Mouse (Mus musculus) lung, embryonic 15.5 days (tissue): ENCODE measurements around the gene Miga2. TPM values are rescaled to one million over a fixed set of nuclear protein-coding genes. Genes with fewer than 3 reads are reported as not detected.
A peak's percentile ranks its signal among the peaks of the same experiment; 100 is the strongest.
"Not testable (repeated sequence)": the region's sequence is repeated elsewhere in the genome, so short reads cannot be mapped to it uniquely, and the experiment has no call there.

Experiments
- ATAC-seq: fragments of 200-750 bp; cut with Nextera tagmentation; 2 replicates; pipeline ENCODE4 v1.8.0; 2017; ENCODE audit warnings: moderate number of reproducible peaks, borderline replicate concordance; ENCODE audit not compliant: low FRiP score, low TSS enrichment; ENCODE audit errors: extremely low read depth
- H3K27ac ChIP-seq: fragments of 300-500 bp; sonication (generic); 2 replicates; pipeline ENCODE4 v1.5.1; 2015; ENCODE audit warnings: moderate library complexity, mild to moderate bottlenecking, inconsistent platforms
- H3K27me3 ChIP-seq: fragments of 300-500 bp; sonication (generic); 2 replicates; pipeline ENCODE4 v1.6.1; 2015; ENCODE audit warnings: inconsistent platforms
- H3K36me3 ChIP-seq: fragments of 300-500 bp; sonication (generic); 2 replicates; pipeline ENCODE4 v1.6.1; 2015; ENCODE audit warnings: inconsistent platforms
- H3K4me1 ChIP-seq: fragments of 300-500 bp; sonication (generic); 2 replicates; pipeline ENCODE4 v1.6.1; 2015; ENCODE audit warnings: inconsistent platforms
- H3K4me2 ChIP-seq: fragments of 300-500 bp; sonication (generic); 2 replicates; pipeline ENCODE4 v1.6.1; 2015; ENCODE audit warnings: inconsistent platforms, mild to moderate bottlenecking, moderate library complexity
- H3K4me3 ChIP-seq: fragments of 300-500 bp; sonication (generic); 2 replicates; pipeline ENCODE4 v1.5.1; 2015; ENCODE audit warnings: mild to moderate bottlenecking, inconsistent platforms
- H3K9ac ChIP-seq: fragments of 300-500 bp; sonication (generic); 2 replicates; pipeline ENCODE4 v1.6.1; 2015; ENCODE audit warnings: inconsistent platforms
- H3K9me3 ChIP-seq: fragments of 300-500 bp; sonication (generic); 2 replicates; pipeline ENCODE4 v1.6.1; 2016; ENCODE audit warnings: inconsistent platforms
- WGBS: fragments of 180-500 bp; shearing (Covaris S2); methylation state at CpG from one replicate; pipeline ENCODE4 v1.1.7; 2015; 5-methylcytosine and 5-hydroxymethylcytosine counted together
- microRNA-seq: library from miRNA; unstranded; fragments of <30 nt; microRNA quantifications from one replicate; pipeline ENCODE4, GENCODE M21; 2016
- polyA plus RNA-seq: library from polyadenylated mRNA; unstranded; fragments of >200 nt; fragmentation: Nextera tagmentation; extraction: Ambion mirVana; gene quantifications from 2 replicates; pipeline ENCODE4 v1.2.1, GENCODE M21; 2015

Miga2 gene
- polyA plus RNA-seq, 1 experiment from 2014 or later, result 24.2 TPM

GRCm38 (mm10) chr2:30415936-30416648, 52.1 kb downstream of the Miga2 start, which contains the start of gene Ptpa:
Gene Ptpa, plus strand, starts transcription at chr2:30416039.
- Histone ChIP-seq H3K27me3 (no peaks in the 10 kb centered on the region), H3K4me1 (peaks cover 40% of the 10 kb centered on the region), H3K27ac (peak within 1 kb of the TSS; percentile 98), H3K36me3 (peaks cover 4% of the 10 kb centered on the region; the same call in 1 of the 2 replicates), H3K4me3 (peak within 1 kb of the TSS; percentile 87), H3K4me2 (peak within 1 kb of the TSS; percentile 82), H3K9me3 (no peaks in the 10 kb centered on the region), H3K9ac (peak within 1 kb of the TSS; percentile 95)
- under 1% methylated on average over 66 of the region's 67 CpGs for WGBS
- peak; percentile 88 for ATAC-seq

- WGBS, result 0% methylated on average over 7 of the region's 7 CpGs
Observed at GRCm38 (mm10) chr2:30416649-30416965, 52.6 kb downstream of the Miga2 start.

DNA sequence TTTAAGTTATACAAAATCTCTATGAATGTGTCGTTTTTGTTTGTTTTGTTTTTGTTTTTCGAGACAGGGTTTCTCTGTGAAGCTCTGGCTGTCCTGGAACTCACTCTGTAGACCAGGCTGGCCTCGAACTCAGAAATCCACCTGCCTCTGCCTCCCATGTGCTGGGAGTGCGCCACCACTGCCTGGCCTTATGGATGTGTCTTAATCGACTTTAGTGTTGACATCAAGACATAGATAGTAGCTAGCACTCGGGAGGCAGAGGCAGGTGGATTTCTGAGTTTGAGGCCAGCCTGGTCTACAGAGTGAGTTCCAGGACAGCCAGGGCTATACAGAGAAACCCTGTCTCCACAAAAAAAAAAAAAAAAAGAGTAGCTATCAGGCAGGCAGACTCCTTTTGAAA, 53.1 kb downstream of the Miga2 start:
- H3K4me2 ChIP-seq, result peak overlapping the region; percentile 82
- H3K27me3 ChIP-seq, H3K36me3 ChIP-seq, H3K9me3 ChIP-seq, ATAC-seq: not testable (repeated sequence)
- H3K27ac ChIP-seq, result peak overlapping the region; percentile 98; the same call in 1 of the 2 replicates
- peaks cover 40% of the 10 kb centered on the region for H3K4me1 ChIP-seq
- H3K4me3 ChIP-seq, result peak overlapping the region; percentile 87
- 71% methylated on average over 6 of the region's 6 CpGs for WGBS
- H3K9ac ChIP-seq, result peak overlapping the region; percentile 95; the same call in 1 of the 2 replicates

More at GRCm38 (mm10) chr2:30416649-30416965, 52.6 kb downstream of the Miga2 start:
- no peak for ATAC-seq
- H3K27me3 ChIP-seq, result no peaks in the 10 kb centered on the region
- H3K36me3 ChIP-seq, result peaks cover 4% of the 10 kb centered on the region; the same call in 1 of the 2 replicates
- no peaks in the 10 kb centered on the region for H3K9me3 ChIP-seq
- peak overlapping the region; percentile 95 for H3K9ac ChIP-seq
- peak overlapping the region; percentile 98 for H3K27ac ChIP-seq
- H3K4me3 ChIP-seq, result peak overlapping the region; percentile 87
- H3K4me2 ChIP-seq, result peak overlapping the region; percentile 82
- peaks cover 40% of the 10 kb centered on the region for H3K4me1 ChIP-seq

DNA sequence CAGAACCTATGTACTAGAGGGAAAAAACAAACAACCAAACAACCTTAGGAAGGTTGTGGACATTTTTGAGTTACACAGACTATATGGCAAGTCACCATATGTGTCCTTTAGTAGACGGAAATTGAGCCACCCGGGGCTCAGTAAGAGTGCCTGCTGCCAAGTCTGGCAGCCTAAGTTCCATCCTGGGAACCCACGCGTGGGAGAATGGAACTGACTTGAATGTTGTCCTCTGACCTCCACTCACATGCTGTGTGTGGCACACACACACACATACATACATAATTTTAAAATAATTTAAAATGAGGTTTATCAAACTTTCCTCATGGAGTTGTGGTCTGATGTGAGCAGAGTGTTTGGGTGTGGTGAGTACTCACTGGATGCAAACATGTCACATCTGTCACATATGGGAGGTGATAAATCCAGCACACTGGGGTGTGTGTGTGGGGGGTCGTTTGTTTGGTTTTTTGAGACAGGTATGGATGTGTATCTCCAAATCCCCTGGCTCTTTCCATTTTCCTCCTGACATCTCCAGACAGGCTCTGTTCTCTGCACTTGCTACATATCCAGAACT, 53.6 kb downstream of the Miga2 start:
- peak overlapping the region; percentile 9; the same call in 1 of the 2 replicates for H3K4me3 ChIP-seq
- H3K9ac ChIP-seq, result no peak overlapping the region
- no peaks in the 10 kb centered on the region for H3K27me3 ChIP-seq
- H3K4me1 ChIP-seq, result peaks cover 40% of the 10 kb centered on the region
- no peaks in the 10 kb centered on the region for H3K9me3 ChIP-seq
- H3K27ac ChIP-seq, result no peak overlapping the region
- H3K4me2 ChIP-seq, result peak overlapping the region; percentile 82
- WGBS, result 60% methylated on average over 5 of the region's 5 CpGs
- no peak for ATAC-seq
- peaks cover 2% of the 10 kb centered on the region; the same call in 1 of the 2 replicates for H3K36me3 ChIP-seq

DNA sequence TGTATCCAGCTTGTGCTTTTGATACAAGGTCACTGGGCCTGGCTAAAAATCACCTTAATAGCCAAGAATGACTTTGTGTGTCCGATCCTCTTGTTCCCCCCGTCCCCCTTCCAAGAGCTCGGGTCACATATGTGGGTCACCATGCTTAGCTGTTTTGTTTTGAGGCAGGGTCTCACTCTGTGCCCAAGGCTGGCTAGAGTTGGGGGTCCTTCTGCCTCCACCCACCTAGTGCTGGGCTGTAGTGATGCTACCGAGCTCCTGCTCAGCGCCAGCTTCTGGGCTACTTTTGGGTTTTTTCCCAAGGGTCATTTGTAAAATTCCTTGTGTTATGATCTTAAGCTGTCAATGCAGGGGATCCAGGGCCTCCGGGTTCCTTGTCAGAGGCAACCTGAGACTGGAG, 54.2 kb downstream of the Miga2 start:
- no peak overlapping the region for H3K4me3 ChIP-seq
- H3K4me2 ChIP-seq, result 0 out of 2 replicates have a peak overlapping the region, but pooled peaks have one; percentile 82
- ATAC-seq, result no peak
- H3K4me1 ChIP-seq, result peaks cover 40% of the 10 kb centered on the region
- H3K27ac ChIP-seq, result no peak overlapping the region
- no peaks in the 10 kb centered on the region for H3K27me3 ChIP-seq
- WGBS, result 55% methylated on average over 6 of the region's 6 CpGs
- H3K36me3 ChIP-seq, result peaks cover 3% of the 10 kb centered on the region; the same call in 1 of the 2 replicates
- H3K9ac ChIP-seq, result peak overlapping the region; percentile 3
- no peaks in the 10 kb centered on the region for H3K9me3 ChIP-seq

DNA sequence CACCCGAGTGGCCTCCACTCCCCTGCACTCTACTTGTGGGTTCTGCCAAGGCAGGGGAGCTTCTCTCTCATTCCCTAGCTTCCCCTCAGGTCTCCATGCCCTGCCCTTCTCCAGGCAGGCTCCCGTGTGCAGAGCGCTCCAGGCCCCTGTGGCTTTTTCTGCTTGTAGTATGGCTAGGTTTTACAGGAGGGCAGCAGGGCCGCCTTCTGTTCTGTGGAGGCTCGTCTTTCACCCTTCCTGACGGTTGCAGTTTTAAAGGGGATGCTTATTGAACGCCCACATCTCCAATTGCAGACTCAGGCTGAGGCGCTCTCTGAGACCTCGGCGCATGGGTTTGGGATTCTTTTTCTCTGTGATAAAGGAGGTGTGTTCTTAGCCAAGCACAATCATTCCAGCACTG, 55.1 kb downstream of the Miga2 start:
- H3K4me2 ChIP-seq, result peak overlapping the region; percentile 14; the same call in 1 of the 2 replicates
- peaks cover 3% of the 10 kb centered on the region; the same call in 1 of the 2 replicates for H3K36me3 ChIP-seq
- H3K9ac ChIP-seq, result 0 out of 2 replicates have a peak overlapping the region, but pooled peaks have one; percentile 32
- H3K27ac ChIP-seq, result peak overlapping the region; percentile 52
- peaks cover 37% of the 10 kb centered on the region for H3K4me1 ChIP-seq
- H3K4me3 ChIP-seq, result no peak overlapping the region
- no peaks in the 10 kb centered on the region for H3K27me3 ChIP-seq
- no peaks in the 10 kb centered on the region for H3K9me3 ChIP-seq
- WGBS, result 28% methylated on average over 10 of the region's 10 CpGs
- no peak for ATAC-seq

DNA sequence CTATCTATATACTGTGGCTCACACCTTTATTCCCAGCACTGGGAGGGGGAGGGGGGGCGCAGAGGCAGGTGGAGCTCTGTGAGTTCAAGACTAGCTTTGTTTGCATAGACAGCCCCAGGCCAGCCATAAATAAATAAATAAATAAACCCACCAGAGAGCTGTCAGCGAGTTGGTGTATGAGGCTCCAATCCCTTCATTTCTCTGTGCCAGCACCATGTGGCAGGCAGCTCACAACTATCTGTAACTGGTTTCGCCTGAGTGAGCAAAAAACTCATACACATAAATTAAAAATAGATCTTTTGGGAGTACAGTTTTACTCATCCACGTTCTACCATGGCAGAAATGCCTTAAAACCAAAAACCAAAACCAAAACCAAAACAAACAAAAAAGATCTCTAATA, 57.4 kb downstream of the Miga2 start:
- no peaks in the 10 kb centered on the region for H3K9me3 ChIP-seq
- H3K4me1 ChIP-seq, result peaks cover 26% of the 10 kb centered on the region
- no peak for ATAC-seq
- peaks cover 6% of the 10 kb centered on the region for H3K36me3 ChIP-seq
- WGBS, result 72% methylated on average over 4 of the region's 4 CpGs
- H3K27me3 ChIP-seq, result no peaks in the 10 kb centered on the region
- no peak overlapping the region for H3K9ac ChIP-seq
- H3K27ac ChIP-seq, result no peak overlapping the region
- no peak overlapping the region for H3K4me2 ChIP-seq
- H3K4me3 ChIP-seq, result no peak overlapping the region

GRCm38 (mm10) chr2:30429156-30429555, 65.1 kb downstream of the Miga2 start:
- Histone ChIP-seq H3K27ac (no peak overlapping the region), H3K4me1 (no peaks in the 10 kb centered on the region), H3K27me3 (no peaks in the 10 kb centered on the region), H3K4me3 (no peak overlapping the region), H3K4me2 (no peak overlapping the region), H3K9ac (no peak overlapping the region), H3K36me3 (peaks cover 76% of the 10 kb centered on the region), H3K9me3 (no peaks in the 10 kb centered on the region)
- ATAC-seq, result no peak

Small RNAs within 50 kb of the gene (microRNA-seq; reads per million reads assigned to microRNA genes)
- gene Gm47292, result not detected

Other genes starting within 250 kb of the Miga2 start
- gene Zer1, start 239.6 kb upstream of the Miga2 start, polyA plus RNA-seq, result 6.5 and 8.1 TPM in 2 replicates
- gene Tbc1d13, start 230.5 kb upstream of the Miga2 start, polyA plus RNA-seq, result 8.3 and 9.5 TPM in 2 replicates
- gene Endog, start 192.7 kb upstream of the Miga2 start, polyA plus RNA-seq, result 16.2 and 16.7 TPM in 2 replicates
- gene Spout1, start 185.8 kb upstream of the Miga2 start, polyA plus RNA-seq, result 70.9 and 71.8 TPM in 2 replicates
- 10.6 and 11.3 TPM in 2 replicates for gene Kyat1, start 158.4 kb upstream of the Miga2 start, polyA plus RNA-seq
- 39.1 and 40.9 TPM in 2 replicates for gene Lrrc8a, start 126.5 kb upstream of the Miga2 start, polyA plus RNA-seq
- gene Gm28035, start 123.7 kb upstream of the Miga2 start, polyA plus RNA-seq, result 0.10 and 0.25 TPM in 2 replicates
- gene Phyhd1, start 98.0 kb upstream of the Miga2 start, polyA plus RNA-seq, result 7.1 and 7.3 TPM in 2 replicates
- not detected in 2 replicates for gene Gm28038, start 83.2 kb upstream of the Miga2 start, polyA plus RNA-seq
- 28.8 and 31.9 TPM in 2 replicates for gene Dolk, start 77.9 kb upstream of the Miga2 start, polyA plus RNA-seq
- gene Nup188, start 77.8 kb upstream of the Miga2 start, polyA plus RNA-seq, result 28.2 and 30.4 TPM in 2 replicates
- 74.3 and 80.3 TPM in 2 replicates for gene Sh3glb2, start 4.9 kb upstream of the Miga2 start, polyA plus RNA-seq
- gene Dolpp1, start 28.0 kb downstream of the Miga2 start, polyA plus RNA-seq, result 37.7 and 46.9 TPM in 2 replicates
- 32.0 and 34.1 TPM in 2 replicates for gene Crat, start 51.6 kb downstream of the Miga2 start, polyA plus RNA-seq
- gene Ptpa, start 51.8 kb downstream of the Miga2 start, polyA plus RNA-seq, result 164 and 165 TPM in 2 replicates
- gene Ier5l, start 110.0 kb downstream of the Miga2 start, polyA plus RNA-seq, result 2.0 and 2.8 TPM in 2 replicates
- 0.68 and 1.0 TPM in 2 replicates for gene Cstad, start 230.8 kb downstream of the Miga2 start, polyA plus RNA-seq